Mouse (Mus musculus): ENCODE results near the gene Hyal3. TPM values are rescaled to one million over a fixed set of nuclear protein-coding genes. Genes with fewer than 3 reads are reported as not detected.

The Hyal3 gene
- polyA plus RNA-seq (2012; rRNA removed), result 0.44 and 0.53 TPM in 2 replicates

DNA sequence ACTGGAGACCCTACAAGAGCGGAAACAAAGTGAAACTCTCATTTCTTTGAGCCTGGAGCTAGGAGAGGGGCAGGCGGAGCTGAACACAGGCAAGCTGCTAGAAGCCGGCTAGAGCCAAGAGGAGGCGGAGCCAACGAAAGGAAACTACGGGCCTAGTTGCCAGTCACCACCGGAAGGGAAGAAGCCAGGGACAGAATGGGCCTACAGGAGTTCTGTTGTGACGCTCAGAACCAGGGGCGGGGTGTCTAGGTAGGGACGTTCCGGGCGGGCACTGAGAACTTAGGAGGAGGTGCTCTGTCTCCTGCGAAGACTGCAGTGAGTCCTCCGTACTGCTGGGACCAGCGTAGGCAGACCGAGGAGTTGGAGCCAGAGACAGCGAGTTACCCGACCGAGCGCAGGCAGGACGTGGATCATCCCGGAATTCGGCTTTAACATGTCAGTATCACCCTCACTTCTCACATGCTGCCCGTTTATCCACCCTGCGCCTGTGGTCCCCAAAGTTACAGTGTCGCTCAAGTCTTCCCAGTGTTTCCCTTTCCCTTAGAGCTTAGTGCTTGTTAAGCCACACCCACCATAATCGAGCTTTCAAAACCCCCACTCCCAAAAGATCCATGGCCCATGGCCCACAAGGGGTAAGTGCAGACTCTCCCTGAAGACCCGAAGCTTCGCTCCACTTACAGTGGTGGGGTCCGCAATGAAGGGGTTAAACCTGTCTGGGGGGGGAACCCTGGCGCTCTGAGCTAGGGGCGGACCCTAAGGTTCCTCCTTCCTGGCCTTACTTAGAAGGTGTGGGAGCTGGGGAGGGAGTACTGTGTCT is at the start of gene Hyal3:
Gene Hyal3 (plus strand): TSS at position 318 of the 817 bp plus-strand sequence.

DNA sequence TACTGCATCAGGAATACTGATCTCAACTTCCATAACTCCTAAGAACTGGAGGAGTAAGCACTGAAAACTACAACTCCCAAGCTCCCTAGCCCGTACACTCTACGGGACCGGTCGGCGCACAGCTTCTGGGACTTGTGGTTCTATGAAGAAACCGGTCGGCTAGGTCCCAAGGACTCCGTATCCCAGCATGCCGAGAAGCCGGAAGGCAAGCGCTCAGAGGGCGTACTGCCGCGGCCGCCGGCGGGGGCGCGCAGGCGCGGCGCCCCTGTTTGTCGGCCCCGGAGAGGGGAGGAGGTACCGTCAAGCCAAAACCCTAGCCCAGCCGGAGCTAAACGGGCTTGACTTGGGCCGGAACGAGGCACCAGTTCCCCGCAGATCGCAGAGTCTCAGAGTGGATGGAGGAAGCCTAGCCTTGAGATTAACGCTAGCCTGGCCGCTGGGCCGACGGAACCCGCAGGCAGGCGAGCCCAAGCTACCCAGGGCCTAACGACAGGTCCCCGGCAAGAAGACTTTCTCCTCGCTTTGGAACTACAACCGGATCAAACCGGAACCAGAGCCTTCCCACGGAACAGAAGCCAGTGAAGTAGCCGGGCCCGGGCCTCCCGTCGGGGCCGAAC is 46.7 kb upstream of the Hyal3 start, which contains the start of gene Tmem115:
Gene Tmem115 (plus strand): TSS at position 155 of the 617 bp plus-strand sequence.

DNA sequence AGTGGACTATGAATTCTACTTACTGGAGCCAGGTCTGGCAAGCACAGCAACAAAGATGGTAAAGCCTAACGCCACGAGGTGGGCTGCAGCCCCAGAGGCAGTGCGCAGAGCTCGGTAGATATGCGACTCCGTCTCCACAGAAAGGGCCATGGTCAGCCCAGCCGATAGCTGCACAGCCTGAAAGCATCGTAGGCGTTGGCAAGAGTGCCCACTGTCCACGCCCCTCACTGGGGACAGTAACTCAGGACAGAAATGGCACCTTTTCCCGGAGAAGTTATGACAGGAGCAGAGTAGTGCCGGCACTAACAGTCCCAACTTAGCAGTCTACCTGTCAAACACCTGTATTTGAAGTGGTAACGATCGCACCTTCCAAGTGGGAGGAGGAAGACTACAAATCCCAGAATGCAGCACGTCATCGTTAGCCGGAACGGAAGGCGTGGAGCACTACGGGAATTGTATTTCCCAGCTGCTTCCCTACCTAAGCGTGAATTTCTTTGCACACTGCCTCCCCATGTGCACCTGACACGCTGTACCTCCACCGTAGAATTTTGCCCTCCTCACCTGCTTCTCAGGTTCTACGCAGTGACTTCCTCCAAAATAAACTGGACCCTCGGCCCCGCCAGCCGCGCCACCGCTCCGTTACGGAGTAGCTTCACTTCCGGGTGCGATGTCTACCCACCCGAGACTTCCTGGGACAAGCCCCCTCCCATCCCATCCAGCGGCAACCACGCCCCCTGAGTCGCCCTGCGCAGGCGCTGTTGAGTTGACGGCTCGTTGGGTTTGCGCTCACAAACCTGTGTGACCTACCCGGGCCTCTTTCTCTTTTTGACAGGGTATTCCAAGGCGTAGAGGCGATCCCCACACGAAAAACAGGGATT is 38.9 kb upstream of the Hyal3 start, which contains the start of the genes Cyb561d2 and Nprl2:
Gene Cyb561d2 (minus strand): TSS at position 720 of the 878 bp plus-strand sequence.
Gene Nprl2 (plus strand): TSS at position 753 of the 878 bp plus-strand sequence.

DNA sequence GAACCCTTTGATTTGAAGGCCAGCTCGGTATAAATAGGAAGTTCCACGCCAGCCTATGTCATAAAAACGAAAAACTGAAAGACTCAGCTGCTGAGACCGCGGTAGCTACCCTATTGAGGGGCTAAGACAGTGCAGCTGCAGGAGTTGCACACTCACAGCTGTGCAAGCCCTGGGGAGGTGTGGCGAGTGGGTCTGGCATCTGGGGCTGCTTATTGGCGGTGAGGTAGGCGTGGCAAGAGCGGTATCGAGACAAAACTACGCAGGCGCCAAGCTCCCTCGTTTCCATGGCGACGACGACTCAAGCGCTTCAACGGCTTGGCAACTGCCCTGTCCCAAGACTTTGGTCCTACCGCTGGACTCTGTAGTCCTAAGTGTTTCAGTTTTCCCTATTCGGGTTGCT is 33.6 kb upstream of the Hyal3 start, which contains the start of gene Zmynd10:
Gene Zmynd10 (plus strand): TSS at position 273 of the 400 bp plus-strand sequence.

DNA sequence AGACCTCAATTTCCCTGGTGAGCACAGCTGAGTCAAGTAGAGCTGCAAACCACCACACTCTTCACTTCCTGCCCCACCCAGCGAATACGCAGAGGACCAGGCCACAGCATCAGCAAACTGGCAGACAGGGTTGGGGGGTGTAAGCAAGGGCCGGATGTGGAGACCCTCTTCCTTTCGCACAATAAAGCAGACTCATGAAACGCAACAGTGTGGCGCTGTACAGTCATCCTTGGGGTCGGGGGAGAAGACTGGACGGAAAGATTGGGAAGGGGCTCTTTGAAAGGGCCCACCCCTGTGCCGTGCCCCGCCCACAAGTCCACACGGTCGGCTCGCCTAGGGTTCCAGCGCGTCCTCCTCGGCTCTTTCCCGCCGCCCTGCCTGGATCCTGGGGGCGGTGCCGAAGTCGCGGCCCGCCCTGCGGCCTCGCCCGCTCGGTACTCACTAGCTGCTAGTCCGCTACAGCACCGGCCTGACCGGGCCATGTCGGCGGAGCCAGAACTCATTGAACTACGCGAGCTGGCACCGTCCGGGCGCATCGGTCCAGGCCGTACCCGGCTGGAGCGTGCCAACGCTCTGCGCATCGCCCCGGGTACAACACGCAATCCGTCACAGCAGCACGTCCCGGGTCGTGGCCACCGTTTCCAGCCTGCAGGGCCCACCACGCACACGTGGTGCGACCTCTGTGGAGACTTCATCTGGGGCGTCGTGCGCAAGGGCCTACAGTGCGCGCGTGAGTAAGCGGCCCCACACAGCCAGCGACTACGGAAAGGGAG is 29.3 kb upstream of the Hyal3 start, which contains the start of gene Rassf1:
Gene Rassf1 (plus strand): TSS at position 439 of the 773 bp plus-strand sequence.

DNA sequence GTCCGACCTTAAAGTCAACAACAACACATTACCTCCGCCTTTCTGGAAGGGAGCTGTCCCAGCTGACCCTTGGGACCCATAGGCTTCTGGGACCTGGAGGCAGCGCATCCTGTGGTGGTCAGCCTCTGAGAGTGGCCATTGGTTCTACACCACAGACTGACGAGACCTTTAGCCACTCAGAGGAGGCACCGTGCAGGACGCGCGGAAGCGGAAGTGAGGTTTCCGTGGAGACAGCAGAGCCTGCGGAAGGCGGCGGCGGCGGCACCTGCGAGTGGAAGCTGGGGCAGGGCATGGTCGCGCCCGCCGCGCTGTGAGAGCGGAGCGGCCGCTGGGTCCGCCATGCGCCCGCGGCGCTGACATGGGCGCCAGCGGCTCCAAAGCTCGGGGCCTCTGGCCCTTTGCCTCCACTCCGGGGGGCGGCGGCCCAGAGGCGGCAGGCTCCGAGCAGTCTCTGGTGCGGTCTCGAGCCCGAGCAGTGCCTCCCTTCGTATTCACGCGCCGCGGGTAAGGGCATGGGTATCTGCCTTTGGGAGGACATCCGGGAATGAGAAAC is 17.5 kb upstream of the Hyal3 start, which contains the start of gene Tusc2:
Gene Tusc2 (plus strand): TSS at position 227 of the 553 bp plus-strand sequence.

DNA sequence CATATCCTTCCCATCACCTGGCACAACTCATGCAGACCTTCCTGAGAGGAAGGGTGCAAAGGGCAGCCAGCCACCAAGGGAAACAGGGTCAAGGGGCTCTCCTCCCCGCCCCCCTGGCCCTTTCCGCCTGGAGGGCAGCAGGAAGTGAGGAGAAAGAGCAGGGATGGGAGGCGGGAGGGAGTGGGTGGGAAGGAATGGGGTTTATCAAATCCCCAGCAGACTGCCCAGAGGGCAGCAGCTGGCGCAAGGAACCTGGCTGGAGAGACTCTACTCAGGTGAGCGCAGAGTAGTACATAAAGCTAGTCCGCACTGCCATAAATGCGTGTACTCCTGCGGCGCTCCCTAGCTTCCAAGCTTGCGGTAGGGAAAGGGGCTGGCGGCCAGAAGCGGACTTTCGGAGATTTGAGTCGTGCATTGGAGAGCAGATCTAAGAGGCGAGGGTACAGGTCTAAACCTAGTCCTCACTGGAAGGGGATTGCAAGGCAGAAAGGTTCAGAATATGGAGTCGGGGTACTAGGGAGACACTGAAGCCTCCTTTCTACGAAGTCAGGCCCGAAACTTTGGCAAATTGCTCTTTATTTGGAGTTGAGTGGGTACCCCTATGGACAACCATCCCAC is 12.8 kb upstream of the Hyal3 start, which contains the start of gene Hyal2:
Gene Hyal2 (plus strand): TSS at position 244 of the 618 bp plus-strand sequence.

DNA sequence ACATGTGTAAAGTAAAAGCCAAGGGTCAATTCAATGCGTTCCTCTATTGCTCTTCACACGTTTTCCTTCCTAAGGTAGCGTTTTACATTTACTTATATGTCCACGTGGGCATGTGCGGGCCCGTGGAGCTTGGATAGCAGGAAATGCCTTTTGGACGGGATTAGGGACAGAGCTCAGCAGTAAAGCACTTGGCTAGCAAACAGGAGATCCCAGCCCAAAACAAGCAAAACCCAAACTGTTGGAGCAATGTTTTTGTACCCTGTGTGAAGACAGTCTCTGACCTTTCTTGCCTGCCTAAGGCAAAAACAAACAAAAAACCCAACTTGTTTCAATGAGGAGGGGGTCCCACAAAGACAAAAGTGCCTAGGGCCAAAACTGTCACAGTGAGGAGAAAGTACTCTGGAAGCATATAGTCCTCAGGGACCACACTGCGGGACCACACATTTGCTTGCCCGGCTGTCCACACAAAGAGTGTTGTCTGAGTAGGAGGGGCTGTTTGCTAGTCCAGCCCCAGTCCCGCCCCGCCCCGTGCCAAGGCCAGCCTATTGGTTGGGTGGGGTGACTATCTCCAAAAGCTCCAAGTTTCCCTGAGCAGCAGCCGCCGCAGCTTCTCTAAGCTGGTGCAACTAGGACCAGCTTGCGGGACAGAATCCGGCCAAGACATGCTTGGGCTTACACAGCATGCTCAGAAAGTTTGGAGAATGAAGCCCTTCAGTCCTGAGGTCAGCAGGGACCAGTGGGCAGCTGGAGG is 4.1 kb upstream of the Hyal3 start, which contains the start of gene Hyal1:
Gene Hyal1 (plus strand): TSS at position 571 of the 751 bp plus-strand sequence.

DNA sequence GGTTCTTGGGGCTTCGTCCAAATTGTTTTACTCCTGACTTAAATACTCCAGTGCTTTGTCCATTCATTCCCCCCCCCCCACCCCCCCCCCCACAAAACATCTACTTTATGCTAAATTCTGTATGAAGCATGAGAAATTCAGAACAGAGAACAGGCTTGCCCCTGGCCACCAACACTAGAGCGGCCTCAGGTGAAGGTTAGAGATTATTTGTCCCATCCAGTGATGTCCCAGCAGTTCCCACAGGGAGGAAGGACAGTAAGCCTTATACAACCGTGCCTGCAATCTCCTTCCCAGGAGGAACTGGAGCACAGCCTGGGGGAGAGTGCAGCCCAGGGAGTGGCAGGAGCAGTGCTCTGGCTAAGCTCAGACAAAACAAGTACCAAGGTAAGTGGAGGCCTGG is 2.0 kb upstream of the Hyal3 start, which contains the start of gene Naa80:
Gene Naa80 (plus strand): TSS at position 301 of the 400 bp plus-strand sequence.

DNA sequence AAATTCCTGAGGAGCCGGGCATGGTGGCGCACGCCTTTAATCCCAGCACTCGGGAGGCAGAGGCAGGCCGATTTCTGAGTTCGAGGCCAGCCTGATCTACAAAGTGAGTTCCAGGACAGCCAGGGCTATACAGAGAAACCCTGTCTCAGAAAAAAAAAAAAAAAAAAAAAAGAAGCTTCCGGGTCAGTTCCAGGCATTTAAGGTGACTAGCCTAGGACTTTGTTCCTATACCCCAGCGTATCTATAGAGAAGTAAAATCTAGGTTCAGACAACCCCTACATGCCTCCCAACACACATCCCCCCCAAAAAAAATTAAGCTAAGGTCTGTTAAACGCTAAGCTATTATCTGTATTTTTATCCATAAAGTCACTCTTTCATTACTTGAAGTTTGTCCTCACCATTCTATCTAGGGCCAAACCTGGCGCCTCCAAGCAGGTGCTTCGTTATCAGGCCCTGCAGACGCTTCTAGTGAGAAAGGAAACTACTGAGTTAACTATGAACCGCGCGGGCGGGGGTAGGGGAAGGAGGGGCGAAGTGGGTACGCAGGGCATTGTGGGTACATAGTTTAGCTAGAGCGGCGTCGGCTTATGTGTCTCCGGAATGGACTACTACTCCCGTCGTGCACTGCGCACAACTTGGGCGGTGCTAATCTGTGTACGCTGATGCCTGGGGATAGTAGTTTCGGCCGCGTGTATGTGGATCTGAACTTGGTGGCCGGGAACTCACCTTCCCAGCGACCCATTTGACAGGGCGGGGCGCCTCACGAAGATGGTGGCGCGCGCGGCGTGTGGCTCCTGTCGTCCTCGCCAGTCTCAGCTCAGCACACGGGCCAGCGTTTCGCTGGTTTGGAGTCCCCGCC is 6.6 kb downstream of the Hyal3 start, which contains the start of gene Ifrd2:
Gene Ifrd2 (plus strand): TSS at position 669 of the 859 bp plus-strand sequence.

DNA sequence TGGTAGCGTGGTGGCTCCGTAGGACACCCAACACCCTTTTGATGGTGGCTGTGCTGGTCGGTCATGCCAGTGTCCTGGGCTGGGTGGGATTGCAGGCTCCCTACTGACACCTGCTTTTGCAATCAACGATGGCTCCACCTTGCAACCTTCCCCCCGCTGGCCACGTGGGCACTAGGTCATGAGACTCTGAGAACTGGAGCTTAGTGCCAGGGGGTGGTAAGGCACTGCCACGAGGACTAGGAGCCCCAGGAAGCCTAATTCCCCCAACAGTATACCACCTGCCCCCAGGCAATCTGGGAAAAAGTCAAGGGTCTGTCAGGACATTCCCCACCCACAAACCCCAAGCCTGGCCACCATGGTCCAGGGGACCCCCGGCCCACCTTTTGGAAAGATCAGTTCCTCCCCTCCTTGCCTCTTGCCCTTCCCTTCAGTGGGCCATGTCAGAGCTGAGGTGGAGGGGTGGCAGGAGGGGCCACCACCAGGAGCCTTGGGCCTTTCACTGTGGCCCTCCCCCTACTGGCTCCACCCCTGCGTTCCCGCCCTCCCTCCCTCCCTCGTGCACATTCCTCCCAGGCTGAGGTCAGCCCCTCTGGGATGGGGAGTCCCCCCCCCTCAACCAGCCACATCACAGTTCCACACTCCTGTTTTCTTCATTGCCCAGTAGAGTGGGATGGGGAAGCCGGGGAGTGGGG is 28.3 kb downstream of the Hyal3 start, which contains the start of gene Sema3b:
Gene Sema3b (minus strand): TSS at position 489 of the 692 bp plus-strand sequence.

DNA sequence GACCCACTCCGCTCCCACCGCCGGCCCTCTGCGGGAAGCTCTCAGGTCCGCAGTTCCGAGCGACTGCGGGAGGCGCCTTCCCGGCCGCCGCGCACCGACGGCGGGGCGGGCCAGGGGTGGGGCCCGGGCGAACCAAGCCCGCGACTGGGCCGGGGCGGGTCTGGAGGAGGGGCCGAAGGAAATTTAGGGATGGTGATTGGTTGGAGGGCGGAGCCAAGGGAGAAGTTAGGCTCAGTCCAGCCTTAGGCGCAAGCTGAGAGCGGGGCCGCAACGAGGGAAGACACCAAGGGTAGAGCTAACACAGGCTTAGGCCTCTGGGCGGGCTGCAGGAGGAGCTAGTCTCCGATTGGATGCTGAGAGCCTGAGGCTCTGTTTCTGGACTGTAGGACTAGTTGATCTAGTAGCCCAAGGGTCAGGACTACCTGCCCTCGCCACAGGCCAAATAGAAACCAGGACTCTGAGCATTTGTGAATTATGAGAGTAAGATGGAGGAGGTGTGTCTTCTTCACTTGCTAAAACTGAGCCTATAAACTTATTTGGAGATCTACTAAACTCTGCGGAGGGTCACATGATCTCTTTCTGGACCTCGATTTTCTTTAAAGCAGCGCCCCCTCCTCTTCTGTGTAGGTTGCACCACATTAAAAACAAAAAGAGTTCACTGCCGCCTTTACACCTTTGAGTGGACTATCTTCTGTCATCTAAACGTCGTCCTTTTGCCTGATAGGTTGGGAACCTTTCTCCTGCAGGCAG is 54.8 kb downstream of the Hyal3 start, which contains the start of gene Gnai2:
Gene Gnai2 (minus strand): TSS at position 89 of the 750 bp plus-strand sequence.

Other genes with a start within 250 kb of the Hyal3 start
- 2.7 and 3.2 TPM in 2 replicates for gene Hemk1, start 242.5 kb upstream of the Hyal3 start, polyA plus RNA-seq (2012; rRNA removed)
- gene 6430571L13Rik, start 240.2 kb upstream of the Hyal3 start, polyA plus RNA-seq (2012; rRNA removed), result 0.07 and 0.10 TPM in 2 replicates
- gene Cacna2d2, start 181.2 kb upstream of the Hyal3 start, polyA plus RNA-seq (2012; rRNA removed), result 0.02 and 0.03 TPM in 2 replicates
- 6.5 and 7.8 TPM in 2 replicates for gene Tmem115, start 46.9 kb upstream of the Hyal3 start, polyA plus RNA-seq (2012; rRNA removed)
- gene Cyb561d2, start 38.6 kb upstream of the Hyal3 start, polyA plus RNA-seq (2012; rRNA removed), result 9.6 and 9.8 TPM in 2 replicates
- 9.9 and 10.8 TPM in 2 replicates for gene Nprl2, start 38.6 kb upstream of the Hyal3 start, polyA plus RNA-seq (2012; rRNA removed)
- gene Zmynd10, start 33.5 kb upstream of the Hyal3 start, polyA plus RNA-seq (2012; rRNA removed), result 0.14 and 0.29 TPM in 2 replicates
- gene Rassf1, start 29.3 kb upstream of the Hyal3 start, polyA plus RNA-seq (2012; rRNA removed), result 14.2 and 15.7 TPM in 2 replicates
- 19.4 and 22.3 TPM in 2 replicates for gene Tusc2, start 17.6 kb upstream of the Hyal3 start, polyA plus RNA-seq (2012; rRNA removed)
- 19.0 and 20.3 TPM in 2 replicates for gene Hyal2, start 12.9 kb upstream of the Hyal3 start, polyA plus RNA-seq (2012; rRNA removed)
- 1.1 and 1.3 TPM in 2 replicates for gene Hyal1, start 3.9 kb upstream of the Hyal3 start, polyA plus RNA-seq (2012; rRNA removed)
- 9.6 and 12.1 TPM in 2 replicates for gene Naa80, start 1.9 kb upstream of the Hyal3 start, polyA plus RNA-seq (2012; rRNA removed)
- 117 and 130 TPM in 2 replicates for gene Ifrd2, start 6.8 kb downstream of the Hyal3 start, polyA plus RNA-seq (2012; rRNA removed)
- 0.17 and 0.54 TPM in 2 replicates for gene Sema3b, start 28.4 kb downstream of the Hyal3 start, polyA plus RNA-seq (2012; rRNA removed)
- gene Gnai2, start 54.5 kb downstream of the Hyal3 start, polyA plus RNA-seq (2012; rRNA removed), result 115 and 121 TPM in 2 replicates
- 16.5 and 19.2 TPM in 2 replicates for gene Slc38a3, start 88.7 kb downstream of the Hyal3 start, polyA plus RNA-seq (2012; rRNA removed)
- gene Gnat1, start 98.9 kb downstream of the Hyal3 start, polyA plus RNA-seq (2012; rRNA removed), result 0.02 TPM in 1 of 2 replicates, not detected in the other
- gene Sema3f, start 129.7 kb downstream of the Hyal3 start, polyA plus RNA-seq (2012; rRNA removed), result 2.7 and 2.8 TPM in 2 replicates
- 38.0 and 39.9 TPM in 2 replicates for gene Rbm5, start 190.2 kb downstream of the Hyal3 start, polyA plus RNA-seq (2012; rRNA removed)

Measured in liver, embryonic 14 days (tissue).